ENCODE assay signal across 7 mouse cellular contexts in genomic region chr2:168742059-168742627, GRCm38 (mm10). TPM values are rescaled to one million over a fixed set of nuclear protein-coding genes. Genes with fewer than 3 reads are reported as not detected.
A peak's percentile ranks its signal among the peaks of the same experiment; 100 is the strongest.
DNase-seq lines count a peak whose midpoint lies in the region; ATAC-seq lines count a peak whose summit lies in the region.

TSS of gene Atp9a (minus strand) at chr2:168742409.

- WGBS in intestine, embryonic 14.5 days: 5% methylated on average over 30 of the region's 33 CpGs

- intact Hi-C loops in left cerebral cortex, postnatal 10 days (cut with DNase I): loop anchor here (5.0 kb wide), 1 partner anchor 50 kb away; no protein-coding TSS in a partner anchor

- peak within 1 kb of the TSS; percentile 75 for H3K9ac ChIP-seq in intestine, embryonic 14.5 days (ENCODE audit: low read length)

- peak within 1 kb of the TSS; percentile 77 for H3K27ac ChIP-seq in intestine, embryonic 14.5 days (ENCODE audit: low read depth)

- H3K4me1 ChIP-seq in intestine, embryonic 14.5 days (replicated peaks; ENCODE audit: control insufficient read depth, insufficient read depth, low read length): no peaks in the 10 kb centered on the region

- no peaks in the 10 kb centered on the region; the same call in 1 of the 2 replicates for H3K9me3 ChIP-seq in intestine, embryonic 14.5 days (ENCODE audit: control insufficient read depth, low read length)

- peak within 1 kb of the TSS; percentile 63 for H3K4me2 ChIP-seq in intestine, embryonic 14.5 days (ENCODE audit: low read length)

- peak within 1 kb of the TSS; percentile 74 for H3K4me3 ChIP-seq in intestine, embryonic 14.5 days (ENCODE audit: low read depth, low read length)

- peak; percentile 63 for ATAC-seq in intestine, embryonic 14.5 days (replicated peaks; ENCODE audit: low FRiP score, low TSS enrichment, low read depth)
- peak; percentile 55; the same call in 1 of the 2 replicates for ATAC-seq in megakaryocyte progenitor cell, adult 5-6 weeks (replicated peaks; ENCODE audit: poor library complexity)

- H3K36me3 ChIP-seq in intestine, embryonic 14.5 days (ENCODE audit: control insufficient read depth, insufficient read depth, low read length): no peaks in the 10 kb centered on the region

- H3K27me3 ChIP-seq in intestine, embryonic 14.5 days (replicated peaks; ENCODE audit: control insufficient read depth, insufficient read depth, low read length): no peaks in the 10 kb centered on the region

- DNase-seq in adrenal gland, postnatal 25 days: peak; percentile 76
- DNase-seq in embryo, embryonic 9.5 days (ENCODE audit: extremely low spot score): peak; percentile 47
- DNase-seq in gonadal fat pad, adult 2 months (ENCODE audit: low read depth): peak; percentile 33
- peak; percentile 86 for DNase-seq in intestine, embryonic 14.5 days (ENCODE audit: low spot score)
- DNase-seq in left cerebral cortex, postnatal 10 days (ENCODE audit: extremely low spot score in 1 of 2, low spot score in 2 of 2): peak; percentile 64 to 87
- peak; percentile 86 for DNase-seq in right cerebral cortex, postnatal 25 days

RNA-seq across cellular contexts. Expression of gene Atp9a, which starts in this region (rescaled TPM):
- 60.9 and 63.6 TPM in 2 replicates for total RNA-seq in adrenal gland, postnatal 25 days (2021)
- polyA plus RNA-seq in gonadal fat pad, adult 2 months (2012; rRNA removed): 161 and 198 TPM in 2 replicates
- polyA plus RNA-seq in intestine, embryonic 14.5 days (2014; fragmentation: Nextera tagmentation; extraction: Ambion mirVana): 15.6 and 15.9 TPM in 2 replicates
- total RNA-seq in left cerebral cortex, postnatal 10 days (2021): 100 to 1,000 TPM; 486 to 487 TPM
- 0.15 and 0.22 TPM in 2 replicates for total RNA-seq in megakaryocyte progenitor cell, adult 5-6 weeks (2015)
- 0.27 and 0.42 TPM in 2 replicates for total RNA-seq in megakaryocyte progenitor cell, adult 5-6 weeks (2017)

Comparison
In these comparisons a context has a peak if more than half of its experiments do, and no peak if none do; other contexts are left out.
1. Peak in every context shown above with its lines: DNase-seq, ATAC-seq, H3K4me3 ChIP-seq and H3K27ac ChIP-seq.
2. RNA of gene Atp9a (total RNA-seq): 486 to 487 TPM in left cerebral cortex, postnatal 10 days and 60.9 to 63.6 TPM in adrenal gland, postnatal 25 days; 0.15 to 0.42 TPM in megakaryocyte progenitor cell, adult 5-6 weeks; every median in the first group is over 10 times any median in the second.
3. Peak in ATAC-seq in megakaryocyte progenitor cell, adult 5-6 weeks; RNA of the gene not detected or under 1 TPM.
4. DNase-seq: peak in every context shown above with its lines; median percentile 86 in intestine, embryonic 14.5 days; 86 in right cerebral cortex, postnatal 25 days; 76 in adrenal gland, postnatal 25 days; 76 in left cerebral cortex, postnatal 10 days; 47 in embryo, embryonic 9.5 days; 33 in gonadal fat pad, adult 2 months.